Mouse (Mus musculus): ENCODE measurements around the gene Gm10271. TPM values are rescaled to one million over a fixed set of nuclear protein-coding genes. Genes with fewer than 3 reads are reported as not detected.

Gene Gm10271
- polyA plus RNA-seq, 1 experiment: not detected

- H3K4me1 ChIP-seq (ENCODE audit: control insufficient read depth, insufficient read depth, low read length): peaks cover 8% of the 10 kb centered on the region
- no peak overlapping the region for H3K27ac ChIP-seq (ENCODE audit: control insufficient read depth, insufficient read depth, low read depth, low read length, poor library complexity)
- H3K4me3 ChIP-seq (replicated peaks; ENCODE audit: control insufficient read depth, low read depth, low read length): no peak overlapping the region
- 56% methylated on average over 11 of the region's 11 CpGs for WGBS
- TF ChIP-seq POLR2A (IDR thresholded peaks at IDR 0.05; ENCODE audit: borderline replicate concordance, control insufficient read depth, low read depth, low read length) (no peak), CTCF (IDR thresholded peaks at IDR 0.05; ENCODE audit: control insufficient read depth, insufficient read depth, low read length) (no peak)
These were observed 45.8 kb downstream of the Gm10271 start for GRCm38 (mm10) chr10:116926428-116927113.

GRCm38 (mm10) chr10:116923651-116924495 lies 48.5 kb downstream of the Gm10271 start:
- TF ChIP-seq POLR2A (IDR thresholded peaks at IDR 0.05; ENCODE audit: borderline replicate concordance, control insufficient read depth, low read depth, low read length) (no peak), CTCF (IDR thresholded peaks at IDR 0.05; ENCODE audit: control insufficient read depth, insufficient read depth, low read length) (no peak)
- H3K27ac ChIP-seq (ENCODE audit: control insufficient read depth, insufficient read depth, low read depth, low read length, poor library complexity): peak overlapping the region; percentile 14; the same call in 1 of the 2 replicates
- H3K4me3 ChIP-seq (replicated peaks; ENCODE audit: control insufficient read depth, low read depth, low read length): no peak overlapping the region
- WGBS: 75% methylated on average over 19 of the region's 19 CpGs
- peaks cover 3% of the 10 kb centered on the region; the same call in 1 of the 2 replicates for H3K4me1 ChIP-seq (ENCODE audit: control insufficient read depth, insufficient read depth, low read length)

DNA sequence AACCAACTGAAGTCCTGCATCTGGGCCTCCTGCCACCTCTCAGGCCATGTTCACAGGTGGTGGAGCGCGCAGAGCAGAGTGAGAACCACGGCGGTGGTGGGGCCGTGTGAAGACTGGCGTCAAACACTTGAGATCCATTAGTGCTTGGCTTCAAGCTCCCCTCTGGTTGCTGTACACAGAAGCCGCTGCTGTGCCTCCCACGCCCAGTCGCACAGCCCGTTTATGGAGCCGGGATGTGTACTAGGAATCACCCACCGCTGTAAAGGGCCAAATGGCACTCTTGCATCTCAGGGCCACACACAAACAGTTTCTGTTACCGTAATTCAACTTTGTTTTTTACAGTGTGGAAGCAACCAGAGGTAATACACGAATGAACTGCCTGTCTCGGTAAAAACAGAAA lies 50.2 kb downstream of the Gm10271 start:
- WGBS: 75% methylated on average over 15 of the region's 15 CpGs
- Histone ChIP-seq H3K27ac (ENCODE audit: control insufficient read depth, insufficient read depth, low read depth, low read length, poor library complexity) (peak overlapping the region; percentile 47; the same call in 1 of the 2 replicates), H3K4me3 (replicated peaks; ENCODE audit: control insufficient read depth, low read depth, low read length) (no peak overlapping the region), H3K4me1 (ENCODE audit: control insufficient read depth, insufficient read depth, low read length) (peaks cover 3% of the 10 kb centered on the region; the same call in 1 of the 2 replicates)
- TF ChIP-seq POLR2A (IDR thresholded peaks at IDR 0.05; ENCODE audit: borderline replicate concordance, control insufficient read depth, low read depth, low read length) (no peak; the same call in 1 of the 2 replicates), CTCF (IDR thresholded peaks at IDR 0.05; ENCODE audit: control insufficient read depth, insufficient read depth, low read length) (no peak)

DNA sequence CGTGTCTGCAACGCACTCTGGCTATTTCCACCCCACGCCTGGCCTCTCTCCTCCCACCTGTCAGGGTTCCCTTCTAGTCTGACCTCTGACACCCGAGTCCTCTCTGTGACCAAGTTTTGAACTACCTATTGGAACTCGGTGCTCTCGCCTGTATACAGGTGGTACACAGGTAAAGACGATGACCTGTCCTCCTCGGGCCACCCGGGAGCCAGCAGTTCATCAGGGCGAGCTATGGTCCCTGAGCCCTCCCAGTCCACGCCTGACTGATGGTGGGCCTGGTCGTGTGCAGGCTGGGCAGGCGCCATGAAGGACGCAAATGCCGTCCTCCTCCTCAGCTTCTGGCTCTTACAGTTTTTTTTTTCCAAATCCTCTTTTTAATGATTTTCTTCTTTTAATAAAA lies 51.0 kb downstream of the Gm10271 start:
- TF ChIP-seq POLR2A (IDR thresholded peaks at IDR 0.05; ENCODE audit: borderline replicate concordance, control insufficient read depth, low read depth, low read length) (no peak), CTCF (IDR thresholded peaks at IDR 0.05; ENCODE audit: control insufficient read depth, insufficient read depth, low read length) (no peak)
- no peak overlapping the region for H3K4me3 ChIP-seq (replicated peaks; ENCODE audit: control insufficient read depth, low read depth, low read length)
- H3K27ac ChIP-seq (ENCODE audit: control insufficient read depth, insufficient read depth, low read depth, low read length, poor library complexity): no peak overlapping the region
- 88% methylated on average over 15 of the region's 15 CpGs for WGBS
- peaks cover 3% of the 10 kb centered on the region for H3K4me1 ChIP-seq (ENCODE audit: control insufficient read depth, insufficient read depth, low read length)

DNA sequence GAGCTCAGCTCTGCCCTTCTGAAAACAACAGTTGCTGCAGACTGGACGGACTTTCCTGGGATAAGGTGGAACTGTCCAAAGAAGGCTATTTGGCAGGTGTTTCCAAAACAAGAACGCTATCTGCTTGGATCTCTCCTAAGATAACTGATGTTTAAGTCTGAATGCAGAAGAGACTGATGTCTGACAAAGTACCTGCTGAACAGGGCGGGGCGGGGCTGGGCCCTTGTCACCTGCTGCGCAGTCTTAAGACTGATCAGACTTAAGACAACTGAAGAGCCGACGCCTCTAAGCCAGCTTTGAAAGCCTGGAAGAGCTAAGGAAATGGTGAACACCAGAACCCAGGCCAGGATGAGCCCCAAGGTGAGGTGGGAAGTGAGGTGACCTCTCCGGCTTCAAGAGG lies 51.8 kb downstream of the Gm10271 start:
- 86% methylated on average over 8 of the region's 8 CpGs for WGBS
- no peak overlapping the region for H3K27ac ChIP-seq (ENCODE audit: control insufficient read depth, insufficient read depth, low read depth, low read length, poor library complexity)
- peaks cover 3% of the 10 kb centered on the region for H3K4me1 ChIP-seq (ENCODE audit: control insufficient read depth, insufficient read depth, low read length)
- TF ChIP-seq POLR2A (IDR thresholded peaks at IDR 0.05; ENCODE audit: borderline replicate concordance, control insufficient read depth, low read depth, low read length): no peak
- no peak for TF ChIP-seq CTCF (IDR thresholded peaks at IDR 0.05; ENCODE audit: control insufficient read depth, insufficient read depth, low read length)
- H3K4me3 ChIP-seq (replicated peaks; ENCODE audit: control insufficient read depth, low read depth, low read length): no peak overlapping the region

DNA sequence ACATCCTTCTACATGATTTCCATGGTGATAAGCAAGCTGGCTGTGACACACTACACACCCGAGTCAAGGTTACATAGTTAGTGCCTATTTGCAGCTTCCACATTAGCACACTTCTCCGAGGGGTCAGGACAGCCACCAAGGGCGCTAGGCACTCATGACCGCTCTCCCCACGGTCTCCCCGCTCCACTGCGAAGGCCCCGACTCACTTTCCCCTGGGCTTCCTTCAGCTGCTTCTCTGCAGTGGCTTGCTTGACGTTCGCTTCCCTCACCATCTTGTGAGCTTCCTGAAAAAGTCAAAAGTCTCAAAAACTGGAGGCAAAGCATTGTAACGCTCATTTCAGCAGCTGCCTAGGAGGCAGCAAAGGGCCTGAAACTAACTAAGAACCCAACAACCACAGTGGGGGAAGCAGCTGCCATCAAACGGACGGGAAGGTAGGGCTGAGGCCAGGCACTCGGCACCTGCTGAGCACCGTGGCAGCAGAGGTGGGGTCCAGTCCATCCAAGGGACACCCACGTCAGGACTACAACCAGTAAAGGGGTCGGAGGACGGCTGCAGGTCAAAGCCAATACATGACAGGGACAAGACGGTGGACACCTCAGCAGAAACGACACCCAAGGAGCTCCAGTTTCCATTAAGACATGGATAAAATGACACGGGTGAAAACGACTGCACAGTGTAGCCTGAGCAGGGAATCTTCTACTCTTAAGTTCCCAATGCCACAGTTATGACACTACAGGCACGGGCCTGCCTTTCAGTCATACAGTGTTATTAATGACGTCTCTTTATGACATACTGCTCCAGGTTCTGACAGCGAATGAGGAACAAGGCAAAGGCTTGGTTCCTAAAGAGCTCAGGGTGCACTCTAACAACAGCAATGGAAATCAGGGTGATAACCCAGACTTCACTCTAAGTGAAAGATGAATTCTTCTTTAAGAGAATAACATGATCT lies 52.8 kb downstream of the Gm10271 start:
- peak overlapping the region; percentile 32; the same call in 1 of the 2 replicates for H3K27ac ChIP-seq (ENCODE audit: control insufficient read depth, insufficient read depth, low read depth, low read length, poor library complexity)
- TF ChIP-seq CTCF (IDR thresholded peaks at IDR 0.05; ENCODE audit: control insufficient read depth, insufficient read depth, low read length): no peak
- no peak for TF ChIP-seq POLR2A (IDR thresholded peaks at IDR 0.05; ENCODE audit: borderline replicate concordance, control insufficient read depth, low read depth, low read length)
- H3K4me1 ChIP-seq (ENCODE audit: control insufficient read depth, insufficient read depth, low read length): peaks cover 3% of the 10 kb centered on the region
- WGBS: 31% methylated on average over 25 of the region's 25 CpGs
- H3K4me3 ChIP-seq (replicated peaks; ENCODE audit: control insufficient read depth, low read depth, low read length): no peak overlapping the region

GRCm38 (mm10) chr10:116916581-116916980 lies 55.8 kb downstream of the Gm10271 start:
- no peak for TF ChIP-seq CTCF (IDR thresholded peaks at IDR 0.05; ENCODE audit: control insufficient read depth, insufficient read depth, low read length)
- no peak; the same call in 1 of the 2 replicates for TF ChIP-seq POLR2A (IDR thresholded peaks at IDR 0.05; ENCODE audit: borderline replicate concordance, control insufficient read depth, low read depth, low read length)
- Histone ChIP-seq H3K4me3 (replicated peaks; ENCODE audit: control insufficient read depth, low read depth, low read length) (no peak overlapping the region), H3K27ac (ENCODE audit: control insufficient read depth, insufficient read depth, low read depth, low read length, poor library complexity) (peak overlapping the region; percentile 17; the same call in 1 of the 2 replicates), H3K4me1 (ENCODE audit: control insufficient read depth, insufficient read depth, low read length) (no peaks in the 10 kb centered on the region; the same call in none of the 2 replicates)
- 58% methylated on average over 8 of the region's 8 CpGs for WGBS

Measured in bone marrow, adult 2 months (tissue).